Mouse (Mus musculus) MEL (cell line): ENCODE measurements around the gene Naa50. TPM values are rescaled to one million over a fixed set of nuclear protein-coding genes. Genes with fewer than 3 reads are reported as not detected.

Experiments used
- DNase-seq: peaks from one replicate; pipeline ENCODE4 v3.0.0; 2011; ENCODE audit warnings: low read depth, low spot score
- H3K27ac ChIP-seq: 2 replicates; pipeline ENCODE4 v1.5.1; 2012; ENCODE audit warnings: low read depth, mild to moderate bottlenecking, control low read depth, low read length, moderate library complexity; ENCODE audit not compliant: control insufficient read depth
- H3K27me3 ChIP-seq, 2 experiments: fragments of 150-350 bp in 1 of 2; sonication (generic) in 1 of 2; 2 replicates each; pipeline ENCODE4 v1.6.1; 2012; ENCODE audit warnings: low read length in 2 of 2, mild to moderate bottlenecking in 2 of 2, improper control_type of control experiment in 1 of 2, moderate library complexity in 1 of 2; ENCODE audit not compliant: insufficient read depth in 2 of 2, control insufficient read depth in 1 of 2
- H3K36me3 ChIP-seq, 2 experiments: 2 replicates each; pipeline ENCODE4 v1.6.1; 2012 to 2014; ENCODE audit warnings: low read length in 2 of 2, improper control_type of control experiment in 1 of 2, inconsistent platforms in 1 of 2, mild to moderate bottlenecking in 1 of 2; ENCODE audit not compliant: insufficient read depth in 2 of 2, control insufficient read depth in 1 of 2
- H3K4me1 ChIP-seq, 2 experiments: fragments of 150-350 bp in 1 of 2; sonication (generic) in 1 of 2; 2 replicates each; pipeline ENCODE4 v1.6.1; 2012; ENCODE audit warnings: low read length in 2 of 2, improper control_type of control experiment in 1 of 2, mild to moderate bottlenecking in 1 of 2; ENCODE audit not compliant: insufficient read depth in 2 of 2, control insufficient read depth in 1 of 2
- H3K4me3 ChIP-seq, 2 experiments: fragments of 150-350 bp in 1 of 2; sonication (generic) in 1 of 2; 2 replicates each; pipeline ENCODE4 v1.5.1; 2012; ENCODE audit warnings: low read depth in 2 of 2, low read length in 2 of 2, mild to moderate bottlenecking in 2 of 2, moderate library complexity in 2 of 2, control low read depth in 1 of 2, improper control_type of control experiment in 1 of 2; ENCODE audit not compliant: control insufficient read depth in 1 of 2, insufficient read depth in 1 of 2
- H3K79me2 ChIP-seq: 2 replicates; pipeline ENCODE4 v1.6.1; 2012; ENCODE audit warnings: mild to moderate bottlenecking, low read length, moderate library complexity; ENCODE audit not compliant: control insufficient read depth, poor library complexity, insufficient read depth
- H3K9ac ChIP-seq: 2 replicates; pipeline ENCODE4 v1.6.1; 2012; ENCODE audit warnings: low read depth, mild to moderate bottlenecking, control low read depth, low read length, moderate library complexity; ENCODE audit not compliant: control insufficient read depth, poor library complexity, severe bottlenecking
- H3K9me3 ChIP-seq: fragments of 150-350 bp; sonication (generic); replicated peaks from 2 replicates; pipeline ENCODE4 v1.6.1; 2012; ENCODE audit warnings: mild to moderate bottlenecking, low read length, improper control_type of control experiment, moderate library complexity; ENCODE audit not compliant: insufficient read depth
- CTCF ChIP-seq, 3 experiments: IDR thresholded peaks in 2 of 3; conservative IDR thresholded peaks in 1 of 3; 2 replicates each; pipeline ENCODE4 v1.5.1; 2011 to 2012; ENCODE audit warnings: low read length in 3 of 3, low read depth in 2 of 3, mild to moderate bottlenecking in 2 of 3, improper control_type of control experiment in 1 of 3, inconsistent platforms in 1 of 3, mixed read lengths in 1 of 3, moderate library complexity in 1 of 3; ENCODE audit not compliant: control insufficient read depth in 1 of 3, insufficient read depth in 1 of 3, poor library complexity in 1 of 3, severe bottlenecking in 1 of 3
- ELF1 ChIP-seq: IDR thresholded peaks from 2 replicates; pipeline ENCODE4 v1.6.1; 2014; ENCODE audit warnings: low read depth, mild to moderate bottlenecking, inconsistent platforms, low read length, improper control_type of control experiment, moderate library complexity
- EP300 ChIP-seq, 2 experiments: IDR thresholded peaks; 2 replicates each; pipeline ENCODE4 v1.6.1; 2011; ENCODE audit warnings: improper control_type of control experiment in 2 of 2, low read length in 2 of 2, low read depth in 1 of 2, mild to moderate bottlenecking in 1 of 2
- GATA1 ChIP-seq: IDR thresholded peaks from 2 replicates; pipeline ENCODE4 v1.6.1; 2011; ENCODE audit warnings: low read depth, low read length, improper control_type of control experiment
- HCFC1 ChIP-seq: IDR thresholded peaks from 2 replicates; pipeline ENCODE4 v1.6.1; 2012; ENCODE audit warnings: low read depth, mild to moderate bottlenecking, inconsistent platforms, low read length, improper control_type of control experiment, moderate library complexity
- JUND ChIP-seq: IDR thresholded peaks from 2 replicates; pipeline ENCODE4 v1.6.1; 2011; ENCODE audit warnings: low read depth, mild to moderate bottlenecking, improper control_type of control experiment, low read length
- MAFK ChIP-seq: IDR thresholded peaks from 2 replicates; pipeline ENCODE4 v1.6.1; 2011; ENCODE audit warnings: low read depth, mild to moderate bottlenecking, low read length, improper control_type of control experiment, borderline replicate concordance
- MAX ChIP-seq: IDR thresholded peaks from 2 replicates; pipeline ENCODE4 v1.6.1; 2011; ENCODE audit warnings: low read length, improper control_type of control experiment
- MAZ ChIP-seq: IDR thresholded peaks from 2 replicates; pipeline ENCODE4 v1.6.1; 2012; ENCODE audit warnings: low read depth, mild to moderate bottlenecking, inconsistent platforms, low read length, improper control_type of control experiment
- NRF1 ChIP-seq: IDR thresholded peaks from 2 replicates; pipeline ENCODE4 v1.6.1; 2014; ENCODE audit warnings: low read depth, mild to moderate bottlenecking, inconsistent platforms, low read length, improper control_type of control experiment, moderate library complexity; ENCODE audit not compliant: poor library complexity, insufficient read depth, severe bottlenecking
- POLR2AphosphoS2 ChIP-seq: IDR thresholded peaks from 2 replicates; pipeline ENCODE4 v1.6.1; 2011; ENCODE audit warnings: low read length, improper control_type of control experiment
- POLR2AphosphoS5 ChIP-seq: IDR thresholded peaks from 2 replicates; pipeline ENCODE4 v1.6.1; 2012; ENCODE audit warnings: low read depth, borderline replicate concordance, mild to moderate bottlenecking, inconsistent platforms, low read length, moderate library complexity, mixed read lengths
- SIN3A ChIP-seq: IDR thresholded peaks from 2 replicates; pipeline ENCODE4 v1.6.1; 2012; ENCODE audit warnings: low read length, improper control_type of control experiment, inconsistent platforms
- TBP ChIP-seq: IDR thresholded peaks from 2 replicates; pipeline ENCODE4 v1.8.0; 2011; ENCODE audit warnings: low read depth, low read length, improper control_type of control experiment
- UBTF ChIP-seq: IDR thresholded peaks from 2 replicates; pipeline ENCODE4 v1.6.1; 2012; ENCODE audit warnings: low read depth, mild to moderate bottlenecking, inconsistent platforms, low read length, improper control_type of control experiment, moderate library complexity, borderline replicate concordance; ENCODE audit not compliant: insufficient read depth
- USF1 ChIP-seq: IDR thresholded peaks from 2 replicates; pipeline ENCODE4 v1.6.1; 2014; ENCODE audit warnings: low read depth, mild to moderate bottlenecking, inconsistent platforms, low read length, improper control_type of control experiment, moderate library complexity
- USF2 ChIP-seq, 2 experiments: IDR thresholded peaks; 2 replicates each; pipeline ENCODE4 v1.6.1; 2011 to 2012; ENCODE audit warnings: improper control_type of control experiment in 2 of 2, low read length in 2 of 2, borderline replicate concordance in 1 of 2, inconsistent platforms in 1 of 2, low read depth in 1 of 2, mild to moderate bottlenecking in 1 of 2; ENCODE audit not compliant: insufficient read depth in 1 of 2
- ZNF384 ChIP-seq: IDR thresholded peaks from 2 replicates; pipeline ENCODE4 v1.6.1; 2012; ENCODE audit warnings: low read depth, mild to moderate bottlenecking, inconsistent platforms, low read length, improper control_type of control experiment
- polyA plus RNA-seq, 2 experiments: library from polyadenylated mRNA; stranded (reverse) in 1 of 2; unstranded in 1 of 2; fragments of >175 nt in 1 of 2; fragments of >200 nt in 1 of 2; gene quantifications; 2 replicates each; pipeline versions ENCODE4 v1.2.1 to v1.2.4; 2012; ENCODE audit warnings: low replicate concordance in 2 of 2, low read depth in 1 of 2; ENCODE audit not compliant: insufficient read length in 2 of 2, insufficient read depth in 1 of 2, missing spikeins in 1 of 2
- total RNA-seq: library from RNA; depleted of rRNA; stranded (reverse); fragments of 300-350 nt; gene quantifications from 2 replicates; pipeline ENCODE4 v1.2.3, GENCODE M21; 2012

Gene Naa50
- total and polyA plus RNA-seq, 3 experiments, result 52.1 to 204 (median 90.4) TPM

DNA sequence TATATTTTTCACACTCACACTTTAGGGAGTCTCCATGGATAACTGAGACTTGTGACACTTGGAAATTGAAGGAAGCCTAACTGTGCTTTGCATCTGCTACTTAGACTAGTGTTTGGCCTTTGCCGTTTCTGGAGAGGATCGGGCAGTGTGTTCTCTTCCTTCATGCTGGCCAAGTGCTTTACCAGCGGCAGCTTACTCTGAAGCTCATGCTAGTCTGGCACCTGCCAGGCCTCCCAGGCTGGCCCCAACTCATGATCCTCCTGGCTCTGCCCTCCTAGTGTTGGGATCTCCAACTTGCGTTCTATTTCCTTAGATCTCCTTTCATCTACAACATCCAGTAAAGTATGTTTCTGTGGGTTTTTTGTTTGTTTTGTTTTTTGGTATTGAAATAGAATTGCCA is 60.5 kb downstream of the Naa50 start:
- Histone ChIP-seq H3K79me2 (no peaks in the 10 kb centered on the region), H3K27me3 (no peaks in the 10 kb centered on the region), H3K9me3 (no peaks in the 10 kb centered on the region), H3K36me3 (peaks cover 0 to 1% of the 10 kb centered on the region in 2 experiments; a peak in 1 of 4 replicates), H3K4me1 (no peaks in the 10 kb centered on the region), H3K4me3 (no peak overlapping the region), H3K27ac (no peak overlapping the region), H3K9ac (no peak overlapping the region)
- TF ChIP-seq SIN3A (no peak), MAFK (no peak), NRF1 (no peak), TBP (no peak), UBTF (no peak), ZNF384 (no peak), ELF1 (no peak), USF2 (IDR thresholded peaks at IDR 0.05; ENCODE audit: borderline replicate concordance in 1 of 2, insufficient read depth in 1 of 2, low read depth in 1 of 2, low read length in 2 of 2) (no peak), MAX (no peak), USF1 (no peak), EP300 (IDR thresholded peaks at IDR 0.05; ENCODE audit: low read depth in 1 of 2, low read length in 2 of 2) (no peak), POLR2AphosphoS5 (no peak), HCFC1 (no peak)
- no peak for DNase-seq

DNA sequence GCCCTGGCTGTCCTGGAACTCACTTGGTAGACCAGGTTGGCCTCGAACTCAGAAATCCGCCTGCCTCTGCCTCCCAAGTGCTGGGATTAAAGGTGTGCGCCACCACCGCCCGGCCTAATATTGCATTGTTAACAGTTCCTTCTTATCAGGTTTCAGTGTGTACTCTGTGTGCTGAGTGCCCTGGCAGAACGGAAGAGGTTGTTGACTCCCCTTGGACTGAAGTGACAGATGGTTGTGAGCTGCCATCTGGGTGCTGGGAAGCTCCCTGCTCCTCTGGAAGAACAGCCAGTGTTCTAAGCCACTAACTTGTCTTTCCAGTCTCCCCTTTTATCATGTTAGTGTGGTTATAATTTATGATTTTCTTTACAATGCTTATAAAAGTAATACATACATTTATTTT is 64.7 kb downstream of the Naa50 start:
- no peaks in the 10 kb centered on the region for H3K79me2 ChIP-seq
- H3K4me1 ChIP-seq, result no peaks in the 10 kb centered on the region
- H3K27ac ChIP-seq, result no peak overlapping the region
- H3K4me3 ChIP-seq, result no peak overlapping the region
- TF ChIP-seq MAZ (no peak), CTCF (IDR thresholded peaks at IDR 0.05 in 2 of 3, conservative IDR thresholded peaks at IDR 0.05 in 1 of 3; ENCODE audit: control insufficient read depth in 1 of 3, insufficient read depth in 1 of 3, low read depth in 2 of 3, low read length in 3 of 3, poor library complexity in 1 of 3, severe bottlenecking in 1 of 3) (no peak), GATA1 (no peak), UBTF (no peak), ELF1 (no peak), POLR2AphosphoS2 (no peak), JUND (no peak)
- peaks cover 0 to 5% of the 10 kb centered on the region in 2 experiments; a peak in 2 of 4 replicates for H3K36me3 ChIP-seq
- H3K9me3 ChIP-seq, result no peaks in the 10 kb centered on the region
- H3K27me3 ChIP-seq, result no peaks in the 10 kb centered on the region
- H3K9ac ChIP-seq, result no peak overlapping the region
- DNase-seq, result no peak
